Mouse (Mus musculus): ENCODE measurements at regions not wholly inside any gene's neighbourhood (a gene's known extent, or its start where the extent isn't known, plus 50 kb on each side); places are given as distances from the start of the nearest gene placed in this dataset.

DNA sequence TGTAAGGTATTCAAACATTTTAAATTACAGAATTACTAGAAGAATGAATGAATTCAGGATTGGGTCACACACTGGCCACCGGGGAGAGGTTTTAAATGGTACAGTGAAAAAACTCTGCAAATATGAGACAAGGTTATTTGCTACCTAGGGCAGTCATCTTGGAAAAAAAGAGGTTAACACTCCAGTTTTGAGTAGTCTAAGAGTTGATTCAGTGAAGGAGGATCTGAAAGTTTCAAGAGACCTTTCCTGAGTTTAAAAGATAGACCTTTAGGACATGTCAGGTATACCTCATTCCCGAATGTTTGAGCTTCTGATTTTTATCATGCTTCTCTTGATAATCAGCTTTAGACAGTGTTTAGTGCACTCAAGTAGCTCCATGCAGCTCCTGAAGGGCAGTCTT, 488.0 kb upstream of the A1bg start:
- 82% methylated on average over 2 of the region's 2 CpGs for WGBS
- DNase-seq (ENCODE audit: low spot score) (no peak), ATAC-seq (ENCODE audit: low FRiP score, low TSS enrichment) (no peak)
- Histone ChIP-seq H3K9ac (ENCODE audit: low read length) (no peak overlapping the region), H3K36me3 (ENCODE audit: control insufficient read depth, insufficient read depth, low read length) (no peaks in the 10 kb centered on the region), H3K4me1 (replicated peaks; ENCODE audit: control insufficient read depth, insufficient read depth) (no peaks in the 10 kb centered on the region), H3K9me3 (ENCODE audit: control insufficient read depth, low read length) (no peaks in the 10 kb centered on the region), H3K4me3 (ENCODE audit: low read depth, low read length) (no peak overlapping the region), H3K4me2 (replicated peaks; ENCODE audit: low read depth) (no peak overlapping the region), H3K27ac (replicated peaks) (no peak overlapping the region), H3K27me3 (ENCODE audit: control insufficient read depth, insufficient read depth, low read length) (no peaks in the 10 kb centered on the region)
- TF ChIP-seq CTCF (IDR thresholded peaks at IDR 0.05; ENCODE audit: low read depth) = no peak
- TF ChIP-seq EP300 (optimal IDR thresholded peaks at IDR 0.05) = no peak

DNA sequence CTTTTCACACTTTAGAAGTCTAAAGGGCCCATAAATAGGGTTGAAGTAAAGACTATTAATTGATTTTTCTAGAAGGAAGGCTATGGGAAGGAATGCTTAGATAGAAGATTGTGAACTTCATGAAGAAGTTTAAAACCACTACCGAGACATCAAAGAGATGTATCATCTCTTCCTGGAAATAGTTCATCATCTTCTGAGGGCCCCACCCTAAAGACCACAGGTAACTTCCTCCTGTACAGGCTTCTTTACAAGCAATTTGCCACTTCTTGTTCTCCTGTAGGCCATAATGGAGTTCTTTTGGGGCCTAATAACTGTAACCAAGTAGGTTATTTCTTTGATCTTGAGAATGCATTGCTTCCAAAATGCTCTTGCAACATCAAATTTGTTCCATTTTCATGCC, 485.8 kb upstream of the A1bg start:
- no peak for DNase-seq (ENCODE audit: low spot score)
- no peak for TF ChIP-seq CTCF (IDR thresholded peaks at IDR 0.05; ENCODE audit: low read depth)
- ATAC-seq (ENCODE audit: low FRiP score, low TSS enrichment) = no peak
- Histone ChIP-seq H3K9ac (ENCODE audit: low read length) (no peak overlapping the region), H3K4me3 (ENCODE audit: low read depth, low read length) (no peak overlapping the region), H3K4me1 (replicated peaks; ENCODE audit: control insufficient read depth, insufficient read depth) (no peaks in the 10 kb centered on the region), H3K27me3 (ENCODE audit: control insufficient read depth, insufficient read depth, low read length) (no peaks in the 10 kb centered on the region), H3K4me2 (replicated peaks; ENCODE audit: low read depth) (no peak overlapping the region), H3K36me3 (ENCODE audit: control insufficient read depth, insufficient read depth, low read length) (no peaks in the 10 kb centered on the region), H3K27ac (replicated peaks) (no peak overlapping the region), H3K9me3 (ENCODE audit: control insufficient read depth, low read length) (no peaks in the 10 kb centered on the region)
- 83% methylated on average over 1 of the region's 1 CpGs for WGBS

DNA sequence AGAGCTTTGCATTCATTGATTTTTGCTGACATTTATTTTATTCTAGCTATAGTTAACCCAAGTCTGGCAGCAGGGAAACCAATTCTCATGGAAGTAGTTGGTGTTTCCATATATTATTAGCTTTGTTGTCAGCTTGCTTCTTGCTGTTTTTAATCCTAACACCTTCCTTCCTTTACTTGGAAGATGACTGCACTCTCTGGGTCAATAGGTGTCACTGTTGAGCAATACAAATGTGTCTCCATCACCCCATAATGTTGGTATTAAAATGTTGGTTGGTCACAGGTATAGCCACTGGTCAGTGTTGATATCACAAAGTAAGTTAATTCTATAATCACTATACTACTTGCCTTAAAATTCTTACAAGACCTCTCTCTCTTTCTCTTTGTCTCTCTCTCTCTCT, 477.9 kb upstream of the A1bg start:
- ATAC-seq (ENCODE audit: low FRiP score, low TSS enrichment) (no peak), DNase-seq (ENCODE audit: low spot score) (no peak)
- H3K9me3 ChIP-seq (ENCODE audit: control insufficient read depth, low read length) = no peaks in the 10 kb centered on the region

DNA sequence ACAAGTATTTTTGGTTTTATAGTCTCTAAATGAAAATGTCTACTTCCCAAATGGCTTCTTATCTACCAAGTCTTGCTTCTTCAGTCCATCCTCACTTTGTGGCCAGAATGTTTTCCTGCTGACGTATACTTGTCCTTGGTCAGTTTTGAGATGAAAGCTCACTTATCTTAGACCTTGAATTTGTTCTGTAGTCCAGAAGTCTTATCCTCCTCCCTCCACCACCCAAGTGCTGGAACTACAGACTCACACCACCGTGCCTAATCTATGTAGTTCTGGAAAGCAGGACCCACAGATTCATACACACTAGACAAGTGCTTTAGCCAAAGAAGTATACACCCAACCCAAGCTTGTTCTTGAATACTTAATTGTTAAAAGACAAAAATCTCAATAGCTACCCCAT, 477.2 kb upstream of the A1bg start:
- DNase-seq (ENCODE audit: low spot score) (no peak), ATAC-seq (ENCODE audit: low FRiP score, low TSS enrichment) (no peak)
- Histone ChIP-seq H3K4me3 (ENCODE audit: low read depth, low read length) (no peak overlapping the region), H3K27ac (replicated peaks) (no peak overlapping the region), H3K9me3 (ENCODE audit: control insufficient read depth, low read length) (no peaks in the 10 kb centered on the region), H3K9ac (ENCODE audit: low read length) (no peak overlapping the region), H3K27me3 (ENCODE audit: control insufficient read depth, insufficient read depth, low read length) (no peaks in the 10 kb centered on the region), H3K4me2 (replicated peaks; ENCODE audit: low read depth) (no peak overlapping the region), H3K36me3 (ENCODE audit: control insufficient read depth, insufficient read depth, low read length) (no peaks in the 10 kb centered on the region), H3K4me1 (replicated peaks; ENCODE audit: control insufficient read depth, insufficient read depth) (no peaks in the 10 kb centered on the region)
- TF ChIP-seq CTCF (IDR thresholded peaks at IDR 0.05; ENCODE audit: low read depth) (no peak), EP300 (optimal IDR thresholded peaks at IDR 0.05) (no peak)
- WGBS = 76% methylated on average over 2 of the region's 2 CpGs

More for the DNA sequence above, 477.9 kb upstream of the A1bg start:
- TF ChIP-seq EP300 (optimal IDR thresholded peaks at IDR 0.05) (no peak), CTCF (IDR thresholded peaks at IDR 0.05; ENCODE audit: low read depth) (peak; percentile 66)
- Histone ChIP-seq H3K4me1 (replicated peaks; ENCODE audit: control insufficient read depth, insufficient read depth) (no peaks in the 10 kb centered on the region), H3K27ac (replicated peaks) (no peak overlapping the region), H3K9ac (ENCODE audit: low read length) (no peak overlapping the region), H3K4me2 (replicated peaks; ENCODE audit: low read depth) (no peak overlapping the region), H3K27me3 (ENCODE audit: control insufficient read depth, insufficient read depth, low read length) (no peaks in the 10 kb centered on the region), H3K4me3 (ENCODE audit: low read depth, low read length) (no peak overlapping the region), H3K36me3 (ENCODE audit: control insufficient read depth, insufficient read depth, low read length) (no peaks in the 10 kb centered on the region)

DNA sequence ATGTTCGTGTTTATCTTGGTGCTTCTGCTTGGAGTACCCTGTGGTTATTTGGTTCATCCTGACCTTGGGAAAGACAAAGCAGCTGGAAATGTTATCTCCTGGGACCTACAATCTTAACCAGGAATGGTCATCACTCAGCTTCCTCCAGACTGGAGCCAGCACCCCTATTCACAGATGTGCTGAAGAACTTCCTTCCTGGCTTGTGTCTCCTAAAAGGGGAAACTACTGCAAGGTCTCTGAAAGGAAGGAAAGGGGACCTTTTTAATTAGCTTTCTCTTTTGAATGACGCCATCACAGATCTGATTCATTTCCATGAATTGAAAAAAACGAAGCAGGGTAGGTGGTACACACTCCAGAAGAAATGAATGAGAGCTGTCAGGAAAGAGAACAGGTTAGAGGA, 476.0 kb upstream of the A1bg start:
- no peak overlapping the region for H3K9ac ChIP-seq (ENCODE audit: low read length)
- 85% methylated on average over 3 of the region's 3 CpGs for WGBS
- no peak overlapping the region for H3K4me3 ChIP-seq (ENCODE audit: low read depth, low read length)
- TF ChIP-seq CTCF (IDR thresholded peaks at IDR 0.05; ENCODE audit: low read depth) (no peak), EP300 (optimal IDR thresholded peaks at IDR 0.05) (no peak)
- no peaks in the 10 kb centered on the region for H3K4me1 ChIP-seq (replicated peaks; ENCODE audit: control insufficient read depth, insufficient read depth)
- ATAC-seq (ENCODE audit: low FRiP score, low TSS enrichment) = no peak
- H3K4me2 ChIP-seq (replicated peaks; ENCODE audit: low read depth) = no peak overlapping the region
- no peaks in the 10 kb centered on the region for H3K27me3 ChIP-seq (ENCODE audit: control insufficient read depth, insufficient read depth, low read length)
- H3K36me3 ChIP-seq (ENCODE audit: control insufficient read depth, insufficient read depth, low read length) = no peaks in the 10 kb centered on the region
- no peak overlapping the region for H3K27ac ChIP-seq (replicated peaks)
- H3K9me3 ChIP-seq (ENCODE audit: control insufficient read depth, low read length) = no peaks in the 10 kb centered on the region
- DNase-seq (ENCODE audit: low spot score) = no peak

DNA sequence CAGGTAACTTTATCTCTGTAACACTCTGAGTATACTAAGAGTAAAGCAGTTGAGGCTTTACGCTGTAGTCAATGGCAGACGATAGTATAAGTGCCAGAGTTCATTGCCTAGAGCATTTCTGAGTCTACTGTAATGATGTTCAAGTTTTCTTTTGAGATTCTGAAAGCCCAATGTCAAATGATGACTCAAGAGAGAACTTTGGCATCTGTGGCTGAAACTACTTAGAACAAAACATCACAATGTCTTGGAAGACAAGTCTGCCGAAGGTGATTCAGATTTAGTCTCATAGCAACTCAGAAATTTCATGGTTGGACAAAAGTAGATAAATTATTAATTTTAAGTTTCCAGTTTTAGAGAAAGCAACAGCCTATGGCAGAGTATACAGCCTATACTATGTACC, 474.2 kb upstream of the A1bg start:
- Histone ChIP-seq H3K4me1 (replicated peaks; ENCODE audit: control insufficient read depth, insufficient read depth) (no peaks in the 10 kb centered on the region), H3K4me2 (replicated peaks; ENCODE audit: low read depth) (no peak overlapping the region), H3K9me3 (ENCODE audit: control insufficient read depth, low read length) (no peaks in the 10 kb centered on the region), H3K9ac (ENCODE audit: low read length) (no peak overlapping the region), H3K4me3 (ENCODE audit: low read depth, low read length) (no peak overlapping the region), H3K27me3 (ENCODE audit: control insufficient read depth, insufficient read depth, low read length) (no peaks in the 10 kb centered on the region), H3K27ac (replicated peaks) (no peak overlapping the region), H3K36me3 (ENCODE audit: control insufficient read depth, insufficient read depth, low read length) (no peaks in the 10 kb centered on the region)
- 84% methylated on average over 3 of the region's 3 CpGs for WGBS
- TF ChIP-seq CTCF (IDR thresholded peaks at IDR 0.05; ENCODE audit: low read depth) (no peak), EP300 (optimal IDR thresholded peaks at IDR 0.05) (no peak)
- DNase-seq (ENCODE audit: low spot score) (no peak), ATAC-seq (ENCODE audit: low FRiP score, low TSS enrichment) (no peak)

Data from stomach, postnatal 0 days (tissue).